Mouse (Mus musculus): Measurements from ENCODE around the gene Col6a6.

DNA sequence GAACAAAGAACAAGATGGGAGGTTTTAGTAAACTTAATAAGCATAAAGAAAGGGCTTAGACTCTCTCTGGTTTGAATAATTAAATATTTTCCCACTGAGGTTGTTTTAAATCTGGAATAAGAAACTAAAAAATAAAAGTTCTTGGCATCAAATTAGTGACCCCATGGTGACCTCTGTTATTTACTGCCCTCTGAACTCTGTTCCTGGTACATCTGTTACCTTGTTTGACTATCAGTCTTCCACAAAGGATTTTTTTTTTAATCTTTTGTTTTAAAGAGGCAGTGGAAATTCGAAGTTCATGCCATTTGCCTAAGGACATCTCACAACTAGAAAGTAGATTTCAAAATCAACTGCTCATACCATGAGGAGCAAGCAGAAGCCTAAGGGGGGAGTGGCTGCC lies 73.7 kb downstream of the Col6a6 start:
- TF ChIP-seq CTCF (IDR thresholded peaks at IDR 0.05; ENCODE audit: extremely low read depth, insufficient read depth, insufficient read length, insufficient replicate concordance) (no peak), POLR2A (IDR thresholded peaks at IDR 0.05; ENCODE audit: low read depth, low read length) (no peak)
